Mouse (Mus musculus) yolk sac, embryonic 10.5 days (tissue): ENCODE measurements at regions not wholly inside any gene's neighbourhood (a gene's known extent, or its start where the extent isn't known, plus 50 kb on each side); places are given as distances from the start of the nearest gene placed in this dataset.
"Not testable (repeated sequence)": the region's sequence is repeated elsewhere in the genome, so short reads cannot be mapped to it uniquely, and the experiment has no call there.

Source experiments
- DNase-seq: peaks from one replicate; pipeline ENCODE4 v3.0.0-alpha.2; 2017; ENCODE audit warnings: low spot score

DNA sequence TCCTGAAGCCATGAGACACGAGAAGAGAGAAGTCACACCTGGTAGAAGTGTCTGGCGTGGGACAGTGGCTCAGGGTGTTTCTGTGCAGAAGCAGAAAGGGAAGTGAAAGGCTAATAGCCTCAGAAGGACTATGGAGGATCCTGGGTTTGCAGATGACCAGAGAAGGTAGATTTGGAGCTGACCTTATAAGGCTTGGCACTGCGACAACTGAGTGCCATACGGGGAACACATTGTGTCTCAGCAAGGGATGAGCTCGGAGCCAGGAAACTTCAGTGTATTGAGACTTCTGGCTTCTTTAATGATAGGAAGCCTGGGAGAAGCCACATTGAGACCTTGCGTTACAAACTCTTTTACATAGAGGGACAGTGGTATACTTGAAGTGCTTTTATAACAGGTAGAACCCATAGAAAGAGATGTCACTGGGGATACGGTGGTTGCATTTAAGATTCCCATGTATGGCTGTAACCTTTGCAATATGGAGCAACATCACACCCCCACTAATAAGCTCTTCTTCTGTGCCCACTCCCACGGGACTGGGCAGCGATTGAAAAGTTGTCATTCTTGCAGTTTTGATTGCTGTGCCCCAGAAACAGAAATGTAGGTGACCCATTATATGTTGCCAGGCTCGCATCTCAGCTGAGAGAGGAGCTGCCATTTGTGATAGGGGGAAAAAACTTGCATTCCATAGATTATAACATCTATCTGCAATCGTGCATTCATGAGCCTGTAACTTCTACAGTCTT, 61.8 kb upstream of the Dync1i1 start:
- no peak for DNase-seq

DNA sequence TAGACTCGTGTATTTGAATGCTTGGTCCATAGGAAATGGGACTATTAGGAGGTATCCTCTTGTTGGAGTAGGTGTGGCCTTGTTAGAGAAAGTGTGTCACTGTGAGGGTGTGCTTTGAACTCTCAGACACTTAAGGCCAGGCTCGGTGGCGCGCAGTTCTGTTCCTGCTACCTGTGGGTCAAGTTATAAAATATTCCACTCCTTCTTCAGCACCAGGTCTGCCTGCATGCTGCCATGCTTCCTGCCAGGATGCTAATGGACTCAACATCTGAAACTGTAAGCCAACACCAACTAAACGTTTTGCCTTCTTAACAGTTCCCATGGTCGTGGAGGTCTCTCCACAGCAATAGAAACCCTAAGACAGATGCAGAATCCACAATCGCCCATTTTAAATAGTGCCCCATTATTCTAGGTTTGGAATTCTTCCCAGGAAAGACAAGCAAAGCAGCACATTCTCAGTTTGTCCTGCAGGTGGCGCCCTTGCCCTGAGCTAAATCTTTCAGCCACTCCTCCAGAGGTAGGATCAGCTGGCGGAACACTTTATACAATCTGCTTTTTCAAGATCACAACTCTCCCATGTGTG, 80.2 kb upstream of the Dync1i1 start:
- peak; percentile 47 for DNase-seq

DNA sequence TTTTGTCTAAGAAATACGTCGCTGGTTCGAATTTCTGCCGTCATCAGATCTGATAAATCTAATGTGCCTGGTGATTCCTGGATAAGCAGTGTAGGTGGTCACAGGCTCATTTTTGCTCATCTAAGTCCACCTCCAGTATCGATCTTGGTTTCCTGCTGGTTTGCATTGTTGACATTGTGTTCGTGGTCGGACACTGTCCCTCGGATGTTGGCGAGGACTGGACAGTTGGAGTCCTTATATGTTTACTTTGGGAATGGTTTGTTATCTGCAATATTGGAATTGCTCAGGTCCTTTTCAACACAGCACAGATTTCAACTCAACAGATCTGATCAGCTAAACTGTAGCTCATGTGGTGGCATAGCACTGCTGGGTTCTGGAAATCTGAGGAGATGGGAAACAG, 91.2 kb upstream of the Dync1i1 start:
- DNase-seq: no peak

DNA sequence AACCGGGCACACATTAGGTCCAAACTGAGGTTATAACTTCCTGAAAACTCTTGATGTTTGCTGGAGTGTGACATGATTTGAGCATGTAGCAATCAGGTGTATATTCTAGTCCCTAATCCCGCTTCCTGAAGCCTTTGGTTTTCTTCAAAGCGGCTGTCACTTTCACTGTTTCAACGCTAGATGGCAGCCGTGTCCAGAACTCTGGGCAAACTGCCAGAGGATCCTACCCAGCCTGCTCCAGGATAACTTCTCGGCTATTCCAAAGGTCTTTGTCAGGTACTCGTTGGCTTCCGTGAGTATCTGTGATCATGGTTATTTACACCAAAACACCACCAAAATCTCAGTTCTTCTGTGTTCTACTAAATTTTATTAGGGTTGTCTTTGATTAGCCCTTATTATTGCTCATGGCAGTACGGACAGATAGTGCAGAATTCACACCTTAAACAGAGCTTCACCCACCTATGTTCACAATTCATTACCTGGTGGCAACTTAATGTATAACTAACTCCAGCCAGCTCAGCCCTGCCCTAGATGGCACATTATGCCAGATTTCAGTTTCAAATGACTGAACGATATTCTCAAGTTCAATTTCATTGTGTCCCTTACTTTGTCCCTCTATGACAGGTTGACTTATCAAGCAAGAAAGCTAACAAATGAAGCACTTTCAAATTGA, 92.3 kb upstream of the Dync1i1 start:
- peak; percentile 36 for DNase-seq

DNA sequence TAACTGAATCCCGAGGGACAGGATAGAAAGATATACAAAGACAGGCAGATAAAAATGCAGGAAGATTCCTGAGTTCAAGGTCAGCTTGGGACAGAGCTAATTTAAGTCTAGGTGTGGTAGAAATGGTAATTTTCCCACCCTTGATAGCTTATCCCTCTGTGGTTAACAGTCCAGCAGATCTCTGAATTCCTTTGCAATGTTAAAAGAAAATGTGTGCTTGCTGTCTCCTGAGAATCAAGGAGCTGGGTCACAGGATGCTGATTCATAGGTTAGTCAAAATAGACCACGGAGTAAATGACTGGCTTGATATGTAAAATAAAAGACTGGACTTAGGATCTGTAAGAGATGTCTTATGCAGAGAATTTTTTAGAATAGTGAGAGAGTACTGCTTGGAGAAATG, 101.4 kb upstream of the Dync1i1 start:
- DNase-seq: no peak

DNA sequence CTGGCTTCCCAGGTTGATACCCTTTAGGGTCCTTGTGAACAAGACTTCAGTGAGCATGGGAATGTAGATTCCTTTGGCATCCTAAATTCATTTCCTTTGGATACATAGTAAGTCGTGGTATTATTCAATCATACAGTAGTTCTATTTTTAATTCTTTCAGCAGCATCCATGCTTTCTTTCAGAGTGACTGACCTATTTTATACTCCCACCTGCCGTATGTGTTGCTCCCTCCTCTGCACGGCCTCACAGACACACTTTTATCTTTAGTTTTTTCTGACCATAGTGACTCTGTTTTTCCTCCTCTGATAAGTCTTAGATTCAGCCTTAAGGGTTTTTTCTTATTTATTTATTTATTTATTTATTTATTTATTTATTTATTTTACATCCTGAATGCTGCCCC, 103.9 kb upstream of the Dync1i1 start:
- DNase-seq: no peak

DNA sequence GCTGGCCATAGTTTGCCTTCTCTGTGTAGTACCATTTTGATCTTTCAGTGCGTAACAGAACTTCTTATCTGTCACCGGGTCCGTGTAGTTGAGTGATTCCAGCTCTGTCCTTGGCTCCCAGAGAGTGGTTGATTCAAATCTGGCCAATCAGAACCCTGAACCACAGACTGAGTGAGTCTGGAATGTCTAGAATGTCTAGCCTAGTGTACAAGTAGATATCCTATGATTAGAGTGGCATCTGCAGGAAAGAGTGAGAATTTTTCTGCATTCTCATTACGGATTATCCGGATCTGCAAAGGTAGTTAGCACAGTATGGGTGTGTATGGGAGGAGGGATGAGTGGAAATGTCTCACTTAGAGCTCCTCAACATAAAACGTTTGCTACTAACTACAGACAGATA, 97.9 kb upstream of the Pdk4 start:
- peak; percentile 18 for DNase-seq

DNA sequence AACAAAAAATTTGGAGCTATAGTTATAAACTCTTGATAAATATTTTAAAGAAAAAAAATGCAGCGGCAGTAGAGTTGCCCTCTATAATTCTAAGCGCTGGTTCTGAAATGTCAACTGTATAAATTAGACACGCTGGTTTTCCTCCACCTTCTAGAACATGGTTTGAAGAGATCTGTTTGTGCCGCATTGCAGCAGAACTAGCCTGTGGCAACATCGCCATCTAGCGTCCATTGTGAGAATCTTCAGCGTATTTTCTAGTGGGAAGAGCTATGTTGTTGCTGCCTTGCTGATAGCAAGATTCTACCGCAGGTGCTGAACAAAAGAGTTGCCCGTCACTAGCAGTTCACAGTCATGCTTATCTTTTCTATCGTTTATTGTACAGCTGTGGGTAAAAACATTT, 93.5 kb upstream of the Pdk4 start:
- DNase-seq: peak; percentile 64

DNA sequence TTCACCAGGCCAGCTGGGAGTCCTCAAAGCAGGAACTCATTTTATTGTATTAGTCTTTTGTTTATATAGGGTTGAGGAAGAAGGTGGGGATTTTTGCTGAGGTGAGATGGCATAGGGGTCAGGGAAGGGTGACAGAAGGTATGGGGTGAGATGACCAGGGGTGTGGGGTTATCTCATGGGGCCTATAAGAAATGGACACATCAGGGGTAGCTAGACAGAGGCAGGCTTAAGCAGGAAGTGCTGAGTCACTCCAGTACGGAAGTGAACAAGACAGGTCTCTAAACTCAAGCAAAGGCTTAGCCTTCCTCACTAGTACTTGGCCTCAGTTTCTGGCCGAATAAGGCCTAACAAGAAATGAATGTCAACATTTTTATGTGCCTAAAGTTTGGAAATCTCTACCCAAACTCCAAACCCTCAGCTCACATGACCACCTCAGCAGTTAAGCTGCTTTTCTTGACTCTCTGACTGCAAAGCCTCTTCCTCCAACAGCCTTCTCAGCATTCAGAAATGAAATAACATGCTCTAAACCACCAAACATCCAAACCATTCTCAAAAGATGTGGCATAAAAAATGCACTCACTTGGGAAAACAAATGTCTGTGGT, 86.9 kb upstream of the Pdk4 start:
- no peak for DNase-seq

DNA sequence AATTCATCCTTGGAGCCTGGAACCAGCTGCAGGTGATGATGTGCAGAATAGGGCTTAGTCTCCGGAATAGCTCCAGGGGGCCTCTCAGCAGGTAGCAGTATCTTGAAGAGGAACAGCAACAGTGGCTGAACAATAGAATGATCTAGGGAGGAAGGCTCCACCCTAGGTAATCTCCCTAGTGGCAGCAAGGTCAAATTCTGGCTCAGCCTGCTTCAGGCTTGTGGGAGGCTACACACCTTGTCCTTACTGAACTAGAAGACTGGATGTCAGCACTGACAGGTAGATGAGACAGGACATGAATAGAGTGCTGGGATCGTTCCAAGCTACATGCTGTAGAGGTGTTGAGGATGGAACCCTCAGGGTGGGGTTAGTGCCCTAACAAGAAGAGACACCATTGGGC, 80.8 kb upstream of the Pdk4 start:
- not testable (repeated sequence) for DNase-seq

DNA sequence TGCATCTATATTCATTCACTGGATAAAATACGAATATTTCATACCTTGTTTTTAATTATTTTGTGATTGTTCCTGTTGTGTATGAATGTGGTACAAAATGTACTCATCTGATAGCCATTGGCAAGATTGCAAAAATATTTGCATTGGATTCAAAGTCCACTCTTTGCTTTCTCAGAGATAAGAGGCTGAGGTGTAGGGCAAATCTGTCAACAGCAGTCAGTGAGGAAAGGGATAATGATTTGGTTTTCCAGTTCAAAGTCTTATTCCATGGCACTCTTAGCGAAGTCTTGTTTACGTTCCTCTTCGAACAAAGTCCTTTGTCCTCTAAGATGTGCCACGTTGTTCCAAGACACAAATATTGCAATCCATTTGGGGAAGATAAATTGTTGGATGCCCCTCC, 70.5 kb upstream of the Pdk4 start:
- peak; percentile 58 for DNase-seq

DNA sequence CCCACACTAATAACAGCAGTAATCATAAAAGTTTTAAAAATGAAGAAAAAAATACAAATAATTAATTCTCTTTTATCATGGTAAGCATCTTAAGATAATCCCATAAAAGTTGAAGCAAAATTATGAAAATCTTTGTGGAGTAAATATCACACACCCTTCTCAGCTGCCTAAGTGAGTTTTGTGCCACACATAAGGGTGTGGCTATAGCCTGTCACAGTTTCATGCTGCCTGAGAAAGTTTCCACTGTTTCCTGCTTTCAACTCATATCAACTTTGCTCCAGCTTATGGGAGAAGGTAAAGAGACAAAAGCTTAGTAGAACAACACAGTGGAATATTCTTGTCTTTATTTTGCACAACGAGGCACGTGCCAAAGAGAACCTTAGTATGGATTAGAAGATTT, 68.9 kb upstream of the Pdk4 start:
- DNase-seq: no peak

DNA sequence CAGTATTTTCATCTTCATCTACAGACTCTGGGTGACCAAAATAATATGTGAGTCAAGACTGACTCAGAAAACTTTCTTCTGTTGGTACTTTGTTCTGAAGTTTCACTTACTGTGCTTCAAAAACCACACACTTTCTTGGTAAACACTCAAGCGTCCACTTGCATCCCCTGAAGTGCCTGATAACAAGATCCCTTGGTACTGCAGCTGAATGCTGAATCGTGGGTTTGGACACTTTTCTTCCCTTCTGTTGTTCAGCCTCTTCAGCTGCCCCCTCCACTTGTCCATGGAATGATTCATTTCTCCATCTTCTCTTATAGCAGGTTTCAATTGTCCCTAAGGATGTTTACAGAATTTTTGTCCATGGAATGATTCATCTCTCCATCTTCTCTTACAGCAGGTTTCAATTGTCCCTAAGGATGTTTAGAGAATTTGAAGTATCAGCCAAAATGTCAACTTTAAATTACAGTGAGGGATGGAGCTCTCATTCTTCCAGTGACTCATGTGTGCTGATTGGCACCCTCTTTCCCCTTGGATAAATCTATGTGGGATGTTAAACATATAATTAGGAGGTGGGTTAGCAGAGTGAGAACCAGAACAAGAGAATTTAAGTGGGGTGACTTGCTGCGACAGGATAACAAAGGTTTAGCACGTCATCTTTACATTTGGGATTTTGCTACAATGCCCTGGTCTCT, 57.7 kb upstream of the Pdk4 start:
- no peak for DNase-seq

DNA sequence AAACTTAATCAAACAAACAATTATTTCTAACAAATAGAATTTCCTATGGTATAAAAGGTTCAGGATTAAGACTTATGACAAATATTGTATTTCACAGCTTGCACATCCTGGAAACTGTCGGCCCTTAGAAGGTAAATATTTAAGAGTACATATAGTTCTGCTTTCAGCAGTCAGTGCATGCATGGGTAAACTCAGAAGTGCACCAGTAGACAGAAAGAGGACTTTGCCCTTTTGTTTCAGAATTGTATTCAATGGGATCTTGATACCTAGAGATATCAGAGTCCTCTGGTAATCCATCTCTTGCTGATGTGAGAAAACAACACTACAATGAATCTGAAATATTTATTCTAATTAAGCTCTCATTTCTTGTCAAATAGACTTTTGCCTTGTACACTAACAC, 54.0 kb upstream of the Pdk4 start:
- DNase-seq: no peak
